Mouse (Mus musculus) stomach, embryonic 15.5 days (tissue): Measurements from ENCODE around the gene Cyp27b1. TPM values are rescaled to one million over a fixed set of nuclear protein-coding genes. Genes with fewer than 3 reads are reported as not detected.

Source experiments
- ATAC-seq: fragments of 200-750 bp; cut with Nextera tagmentation; 2 replicates; pipeline ENCODE4 v1.8.0; 2017; ENCODE audit warnings: low read depth, moderate number of reproducible peaks, moderate TSS enrichment; ENCODE audit not compliant: insufficient read depth, low FRiP score
- H3K27ac ChIP-seq: fragments of 300-500 bp; sonication (generic); 2 replicates; pipeline ENCODE4 v1.5.1; 2015; ENCODE audit warnings: mild to moderate bottlenecking, inconsistent platforms
- H3K27me3 ChIP-seq: fragments of 300-500 bp; sonication (generic); replicated peaks from 2 replicates; pipeline ENCODE4 v1.6.1; 2015; ENCODE audit warnings: inconsistent platforms
- H3K36me3 ChIP-seq: fragments of 300-500 bp; sonication (generic); 2 replicates; pipeline ENCODE4 v1.6.1; 2015; ENCODE audit warnings: inconsistent platforms
- H3K4me1 ChIP-seq: fragments of 300-500 bp; sonication (generic); 2 replicates; pipeline ENCODE4 v1.6.1; 2015; ENCODE audit warnings: inconsistent platforms
- H3K4me2 ChIP-seq: fragments of 300-500 bp; sonication (generic); 2 replicates; pipeline ENCODE4 v1.6.1; 2015; ENCODE audit warnings: mild to moderate bottlenecking, inconsistent platforms
- H3K4me3 ChIP-seq: fragments of 300-500 bp; sonication (generic); replicated peaks from 2 replicates; pipeline ENCODE4 v1.5.1; 2015; ENCODE audit warnings: inconsistent platforms
- H3K9ac ChIP-seq: fragments of 300-500 bp; sonication (generic); 2 replicates; pipeline ENCODE4 v1.6.1; 2015; ENCODE audit warnings: inconsistent platforms
- H3K9me3 ChIP-seq: fragments of 300-500 bp; sonication (generic); 2 replicates; pipeline ENCODE4 v1.6.1; 2016; ENCODE audit warnings: inconsistent platforms
- WGBS: fragments of 180-500 bp; shearing (Covaris S2); methylation state at CpG from one replicate; pipeline ENCODE4 v1.1.7; 2015; 5-methylcytosine and 5-hydroxymethylcytosine counted together
- polyA plus RNA-seq: library from polyadenylated mRNA; unstranded; fragments of >200 nt; fragmentation: Nextera tagmentation; extraction: Ambion mirVana; gene quantifications from 2 replicates; pipeline ENCODE4 v1.2.1, GENCODE M21; 2015

The Cyp27b1 gene
- polyA plus RNA-seq, 1 experiment from 2014 or later: 0.17 TPM

GRCm38 (mm10) chr10:127081996-127082620, 34.1 kb downstream of the Cyp27b1 start:
- ATAC-seq: no peak
- Histone ChIP-seq H3K9me3 (no peaks in the 10 kb centered on the region), H3K4me1 (peaks cover 47% of the 10 kb centered on the region), H3K27me3 (peaks cover 60% of the 10 kb centered on the region), H3K4me2 (peak overlapping the region; percentile 50; the same call in 1 of the 2 replicates), H3K9ac (no peak overlapping the region), H3K36me3 (no peaks in the 10 kb centered on the region), H3K27ac (no peak overlapping the region), H3K4me3 (no peak overlapping the region)
- WGBS: 26% methylated on average over 8 of the region's 8 CpGs

GRCm38 (mm10) chr10:127083292-127083914, 35.4 kb downstream of the Cyp27b1 start:
- Histone ChIP-seq H3K9me3 (no peaks in the 10 kb centered on the region), H3K4me1 (peaks cover 40% of the 10 kb centered on the region), H3K27ac (no peak overlapping the region), H3K4me3 (no peak overlapping the region), H3K9ac (no peak overlapping the region), H3K27me3 (peaks cover 60% of the 10 kb centered on the region), H3K4me2 (no peak overlapping the region), H3K36me3 (no peaks in the 10 kb centered on the region)
- whole genome bisulfite sequencing: 35% methylated on average over 8 of the region's 8 CpGs
- no peak for ATAC-seq

GRCm38 (mm10) chr10:127083915-127084306, 35.9 kb downstream of the Cyp27b1 start:
- Histone ChIP-seq H3K9me3 (no peaks in the 10 kb centered on the region), H3K4me2 (no peak overlapping the region), H3K36me3 (no peaks in the 10 kb centered on the region), H3K9ac (no peak overlapping the region), H3K27me3 (peaks cover 56% of the 10 kb centered on the region), H3K4me3 (no peak overlapping the region), H3K27ac (no peak overlapping the region), H3K4me1 (peaks cover 38% of the 10 kb centered on the region)
- WGBS: 49% methylated on average over 5 of the region's 5 CpGs
- no peak for ATAC-seq

GRCm38 (mm10) chr10:127085052-127085451, 37.0 kb downstream of the Cyp27b1 start:
- Histone ChIP-seq H3K27ac (no peak overlapping the region), H3K9me3 (no peaks in the 10 kb centered on the region), H3K4me2 (no peak overlapping the region), H3K27me3 (peaks cover 56% of the 10 kb centered on the region), H3K4me3 (no peak overlapping the region), H3K4me1 (peaks cover 26% of the 10 kb centered on the region), H3K36me3 (no peaks in the 10 kb centered on the region), H3K9ac (no peak overlapping the region)
- no peak for ATAC-seq
- WGBS: 80% methylated on average over 9 of the region's 9 CpGs

GRCm38 (mm10) chr10:127085633-127086032, 37.6 kb downstream of the Cyp27b1 start:
- peaks cover 21% of the 10 kb centered on the region for H3K4me1 ChIP-seq
- no peak overlapping the region for H3K4me2 ChIP-seq
- peaks cover 56% of the 10 kb centered on the region for H3K27me3 ChIP-seq
- no peak overlapping the region for H3K4me3 ChIP-seq
- H3K9me3 ChIP-seq: no peaks in the 10 kb centered on the region
- H3K9ac ChIP-seq: no peak overlapping the region
- H3K36me3 ChIP-seq: no peaks in the 10 kb centered on the region
- ATAC-seq: no peak
- no peak overlapping the region for H3K27ac ChIP-seq
- WGBS: 63% methylated on average over 6 of the region's 6 CpGs

GRCm38 (mm10) chr10:127090560-127091411, 42.7 kb downstream of the Cyp27b1 start:
- no peak for ATAC-seq
- H3K27me3 ChIP-seq: peaks cover 56% of the 10 kb centered on the region
- H3K4me2 ChIP-seq: peak overlapping the region; percentile 49
- H3K36me3 ChIP-seq: 0 out of 2 replicates have a peak, but pooled peaks cover 3% of the 10 kb centered on the region
- no peak overlapping the region for H3K27ac ChIP-seq
- no peaks in the 10 kb centered on the region for H3K9me3 ChIP-seq
- WGBS: 14% methylated on average over 57 of the region's 57 CpGs
- H3K4me3 ChIP-seq: peak overlapping the region; percentile 28
- H3K4me1 ChIP-seq: peaks cover 15% of the 10 kb centered on the region
- no peak overlapping the region for H3K9ac ChIP-seq

- Histone ChIP-seq H3K4me2 (peak overlapping the region; percentile 49), H3K36me3 (0 out of 2 replicates have a peak, but pooled peaks cover 3% of the 10 kb centered on the region), H3K9ac (no peak overlapping the region), H3K9me3 (no peaks in the 10 kb centered on the region), H3K27ac (no peak overlapping the region), H3K4me3 (peak overlapping the region; percentile 28), H3K4me1 (peaks cover 15% of the 10 kb centered on the region), H3K27me3 (peaks cover 56% of the 10 kb centered on the region)
- ATAC-seq: peak; percentile 16; the same call in 1 of the 2 replicates
- WGBS: 14% methylated on average over 48 of the region's 51 CpGs
Measured at GRCm38 (mm10) chr10:127091507-127092396, 43.7 kb downstream of the Cyp27b1 start.

GRCm38 (mm10) chr10:127092742-127093141, 44.7 kb downstream of the Cyp27b1 start:
- 45% methylated on average over 4 of the region's 4 CpGs for WGBS
- H3K9me3 ChIP-seq: no peaks in the 10 kb centered on the region
- 0 out of 2 replicates have a peak, but pooled peaks cover 9% of the 10 kb centered on the region for H3K36me3 ChIP-seq
- peaks cover 52% of the 10 kb centered on the region for H3K27me3 ChIP-seq
- no peak for ATAC-seq
- no peak overlapping the region for H3K4me3 ChIP-seq
- peaks cover 15% of the 10 kb centered on the region for H3K4me1 ChIP-seq
- H3K4me2 ChIP-seq: no peak overlapping the region
- H3K27ac ChIP-seq: no peak overlapping the region
- H3K9ac ChIP-seq: no peak overlapping the region

DNA sequence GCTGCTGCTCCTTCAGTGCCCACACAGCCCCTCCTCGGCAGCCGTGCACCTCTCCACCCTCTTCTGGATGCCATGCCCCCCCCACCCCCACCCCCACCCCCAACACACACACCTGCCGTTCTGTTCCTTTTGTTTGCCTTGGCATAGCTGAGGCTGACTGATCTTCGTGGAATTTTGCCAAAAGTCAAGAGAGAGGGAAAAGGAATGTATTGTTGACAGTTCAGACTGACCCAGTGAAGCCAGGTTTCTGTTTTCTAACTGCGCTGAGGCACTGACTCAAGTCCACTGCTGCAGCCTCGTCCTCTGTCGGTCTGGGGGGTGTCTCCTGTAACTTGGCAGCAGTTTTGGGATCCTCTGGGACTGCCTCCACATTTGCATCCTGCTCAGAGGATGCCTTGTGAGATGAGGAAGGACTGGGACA, 46.3 kb downstream of the Cyp27b1 start:
- H3K9me3 ChIP-seq: no peaks in the 10 kb centered on the region
- peaks cover 22% of the 10 kb centered on the region; the same call in 1 of the 2 replicates for H3K36me3 ChIP-seq
- H3K9ac ChIP-seq: no peak overlapping the region
- H3K27me3 ChIP-seq: peaks cover 40% of the 10 kb centered on the region
- H3K4me2 ChIP-seq: no peak overlapping the region
- ATAC-seq: peak; percentile 64; the same call in 1 of the 2 replicates
- peaks cover 15% of the 10 kb centered on the region for H3K4me1 ChIP-seq
- no peak overlapping the region for H3K27ac ChIP-seq
- WGBS: 25% methylated on average over 7 of the region's 7 CpGs
- no peak overlapping the region for H3K4me3 ChIP-seq

DNA sequence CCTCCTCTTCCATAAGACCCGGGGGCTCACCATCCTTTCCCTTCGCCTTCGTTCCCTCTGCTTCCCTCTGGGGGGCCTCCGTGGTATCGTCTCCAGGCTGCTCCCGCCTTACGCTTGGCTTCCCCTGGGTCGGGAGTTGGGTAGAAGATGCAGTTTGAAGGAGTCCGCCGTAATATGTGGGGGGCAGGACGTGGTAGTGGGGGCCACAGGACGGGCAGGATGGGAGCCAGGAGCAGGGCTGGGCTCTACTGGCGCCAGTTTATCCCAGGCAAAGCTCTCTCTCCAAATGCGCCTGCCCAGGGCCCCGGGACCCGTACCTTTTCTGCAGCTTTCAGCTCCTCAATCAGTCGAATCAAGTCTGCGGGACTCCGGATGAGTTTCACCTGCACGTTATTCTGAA, 50.5 kb downstream of the Cyp27b1 start:
- Histone ChIP-seq H3K9me3 (no peaks in the 10 kb centered on the region), H3K27me3 (no peaks in the 10 kb centered on the region), H3K27ac (no peak overlapping the region), H3K4me3 (no peak overlapping the region), H3K4me2 (no peak overlapping the region), H3K36me3 (peaks cover 21% of the 10 kb centered on the region; the same call in 1 of the 2 replicates), H3K4me1 (no peaks in the 10 kb centered on the region), H3K9ac (no peak overlapping the region)
- 81% methylated on average over 20 of the region's 20 CpGs for WGBS
- no peak for ATAC-seq

GRCm38 (mm10) chr10:127099191-127099590, 51.1 kb downstream of the Cyp27b1 start:
- Histone ChIP-seq H3K9ac (no peak overlapping the region), H3K27me3 (no peaks in the 10 kb centered on the region), H3K9me3 (no peaks in the 10 kb centered on the region), H3K4me2 (no peak overlapping the region), H3K4me1 (no peaks in the 10 kb centered on the region), H3K36me3 (peaks cover 21% of the 10 kb centered on the region; the same call in 1 of the 2 replicates), H3K4me3 (no peak overlapping the region), H3K27ac (no peak overlapping the region)
- 91% methylated on average over 10 of the region's 10 CpGs for WGBS
- ATAC-seq: no peak
